Mouse (Mus musculus): ENCODE measurements around the gene Ptk6. TPM values are rescaled to one million over a fixed set of nuclear protein-coding genes. Genes with fewer than 3 reads are reported as not detected.

Gene Ptk6
- polyA plus RNA-seq, 1 experiment from 2014 or later: 0.27 TPM

Other genes starting within 250 kb of the Ptk6 start
- gene Nkain4, start 248.1 kb downstream of the Ptk6 start, polyA plus RNA-seq (2015; fragmentation: Nextera tagmentation; extraction: Ambion mirVana): 1.1 and 1.6 TPM in 2 replicates
- gene Arfgap1, start 235.6 kb downstream of the Ptk6 start, polyA plus RNA-seq (2015; fragmentation: Nextera tagmentation; extraction: Ambion mirVana): 32.7 and 33.2 TPM in 2 replicates
- 0.04 and 0.09 TPM in 2 replicates for gene Col20a1, start 216.3 kb downstream of the Ptk6 start, polyA plus RNA-seq (2015; fragmentation: Nextera tagmentation; extraction: Ambion mirVana)
- 0.79 and 1.4 TPM in 2 replicates for gene Chrna4, start 159.2 kb downstream of the Ptk6 start, polyA plus RNA-seq (2015; fragmentation: Nextera tagmentation; extraction: Ambion mirVana)
- 0.16 and 0.32 TPM in 2 replicates for gene Kcnq2, start 67.5 kb downstream of the Ptk6 start, polyA plus RNA-seq (2015; fragmentation: Nextera tagmentation; extraction: Ambion mirVana)
- not detected in 2 replicates for gene Eef1a2, start 45.8 kb downstream of the Ptk6 start, polyA plus RNA-seq (2015; fragmentation: Nextera tagmentation; extraction: Ambion mirVana)
- 92.7 and 94.4 TPM in 2 replicates for gene Ppdpf, start 15.5 kb downstream of the Ptk6 start, polyA plus RNA-seq (2015; fragmentation: Nextera tagmentation; extraction: Ambion mirVana)
- 0.51 and 0.54 TPM in 2 replicates for gene Srms, start 10.4 kb upstream of the Ptk6 start, polyA plus RNA-seq (2015; fragmentation: Nextera tagmentation; extraction: Ambion mirVana)
- gene Fndc11, start 17.2 kb upstream of the Ptk6 start, polyA plus RNA-seq (2015; fragmentation: Nextera tagmentation; extraction: Ambion mirVana): 0.15 and 0.33 TPM in 2 replicates
- 2.6 and 3.2 TPM in 2 replicates for gene Helz2, start 39.2 kb upstream of the Ptk6 start, polyA plus RNA-seq (2015; fragmentation: Nextera tagmentation; extraction: Ambion mirVana)
- 9.4 and 9.8 TPM in 2 replicates for gene Gmeb2, start 85.2 kb upstream of the Ptk6 start, polyA plus RNA-seq (2015; fragmentation: Nextera tagmentation; extraction: Ambion mirVana)
- 0.08 and 0.32 TPM in 2 replicates for gene Stmn3, start 111.7 kb upstream of the Ptk6 start, polyA plus RNA-seq (2015; fragmentation: Nextera tagmentation; extraction: Ambion mirVana)
- 19.7 and 21.0 TPM in 2 replicates for gene Rtel1, start 117.0 kb upstream of the Ptk6 start, polyA plus RNA-seq (2015; fragmentation: Nextera tagmentation; extraction: Ambion mirVana)
- 8.8 and 10.5 TPM in 2 replicates for gene Zgpat, start 162.1 kb upstream of the Ptk6 start, polyA plus RNA-seq (2015; fragmentation: Nextera tagmentation; extraction: Ambion mirVana)
- 17.1 and 20.7 TPM in 2 replicates for gene Arfrp1, start 162.6 kb upstream of the Ptk6 start, polyA plus RNA-seq (2015; fragmentation: Nextera tagmentation; extraction: Ambion mirVana)
- gene Lime1, start 177.3 kb upstream of the Ptk6 start, polyA plus RNA-seq (2015; fragmentation: Nextera tagmentation; extraction: Ambion mirVana): 4.7 and 6.3 TPM in 2 replicates